Mouse (Mus musculus) layer of hippocampus, postnatal 14 days (tissue): ENCODE measurements around the gene Plekhg2. TPM values are rescaled to one million over a fixed set of nuclear protein-coding genes. Genes with fewer than 3 reads are reported as not detected.
"Not testable (repeated sequence)": the region's sequence is repeated elsewhere in the genome, so short reads cannot be mapped to it uniquely, and the experiment has no call there.

ENCODE experiments used
- DNase-seq, 2 experiments: peaks; one replicate each; pipeline ENCODE4 v3.0.0; 2021 to 2022; ENCODE audit warnings: low spot score in 2 of 2, mixed read lengths in 1 of 2
- long read RNA-seq, 2 experiments: library from polyadenylated mRNA; stranded (forward); transcript quantifications; one replicate each; pipeline ENCODE4 v2.0.0; 2021
- total RNA-seq, 2 experiments: library from RNA; stranded (reverse); gene quantifications; 2 replicates each; pipeline ENCODE4 v1.2.3; 2021

Gene Plekhg2
- total RNA-seq, result 10 to 100 TPM; 11.6 to 12.3 TPM
- long read RNA-seq, experiment 1, partial matches to known transcripts, result 0 of 1 reads
- long read RNA-seq, experiment 1, other reads (novel, unspliced or antisense), result 1 of 1 reads
- long read RNA-seq, experiment 2, partial matches to known transcripts, result 0 of 2 reads
- long read RNA-seq, experiment 2, other reads (novel, unspliced or antisense), result 1 of 2 reads

- DNase-seq, result peak; percentile 96
These were observed at the start of gene Plekhg2 for GRCm38 (mm10) chr7:28372251-28373108. TSS of gene Plekhg2 (minus strand) at chr7:28372599.

- no peak for DNase-seq
These were observed 47.0 kb upstream of the Plekhg2 start for GRCm38 (mm10) chr7:28419416-28419815.

GRCm38 (mm10) chr7:28418096-28418670 is 45.8 kb upstream of the Plekhg2 start:
- peak in 1 of 2 experiments; percentile 62 for DNase-seq

GRCm38 (mm10) chr7:28417368-28417767 is 45.0 kb upstream of the Plekhg2 start:
- DNase-seq, result no peak

GRCm38 (mm10) chr7:28412826-28413225 is 40.4 kb upstream of the Plekhg2 start:
- DNase-seq, result no peak

GRCm38 (mm10) chr7:28410841-28411475 is 38.6 kb upstream of the Plekhg2 start:
- peak in 1 of 2 experiments; percentile 29 for DNase-seq

GRCm38 (mm10) chr7:28401942-28402341 is 29.5 kb upstream of the Plekhg2 start:
- DNase-seq, result no peak

GRCm38 (mm10) chr7:28401030-28401429 is 28.6 kb upstream of the Plekhg2 start:
- no peak for DNase-seq

- no peak for DNase-seq
These were observed 26.4 kb upstream of the Plekhg2 start for GRCm38 (mm10) chr7:28398696-28399340.

- no peak for DNase-seq
These were observed 25.6 kb upstream of the Plekhg2 start for GRCm38 (mm10) chr7:28398000-28398399.

GRCm38 (mm10) chr7:28395425-28395824 is 23.0 kb upstream of the Plekhg2 start:
- no peak for DNase-seq

GRCm38 (mm10) chr7:28393272-28393951 is 21.0 kb upstream of the Plekhg2 start:
- no peak for DNase-seq

- DNase-seq, result peak; percentile 91 to 99
These were observed 20.3 kb upstream of the Plekhg2 start, which contains the start of the genes Med29 and Paf1 for GRCm38 (mm10) chr7:28392429-28393271. TSS of gene Med29 (minus strand) at chr7:28392708. TSS of gene Paf1 (plus strand) at chr7:28392951.

GRCm38 (mm10) chr7:28390331-28390730 is 17.9 kb upstream of the Plekhg2 start:
- DNase-seq, result no peak

- not testable (repeated sequence) for DNase-seq
These were observed 15.0 kb upstream of the Plekhg2 start for GRCm38 (mm10) chr7:28387384-28387783.

GRCm38 (mm10) chr7:28386877-28387276 is 14.5 kb upstream of the Plekhg2 start:
- DNase-seq, result not testable (repeated sequence)

GRCm38 (mm10) chr7:28386462-28386861 is 14.1 kb upstream of the Plekhg2 start:
- peak; percentile 71 to 81 for DNase-seq

- DNase-seq, result no peak
These were observed 13.6 kb upstream of the Plekhg2 start for GRCm38 (mm10) chr7:28386007-28386406.

- DNase-seq, result no peak
These were observed 12.8 kb upstream of the Plekhg2 start for GRCm38 (mm10) chr7:28385196-28385595.
